Mouse (Mus musculus): ENCODE results near the gene Gm26938. TPM values are rescaled to one million over a fixed set of nuclear protein-coding genes. Genes with fewer than 3 reads are reported as not detected.

Gene Gm26938
- total and polyA plus RNA-seq, 2 experiments from 2014 or later, result 1.3 TPM; not detected in 1

GRCm38 (mm10) chr5:139829384-139829783, 3.2 kb upstream of the Gm26938 start:
- H3K4me2 ChIP-seq (ENCODE audit: low read depth, low read length, poor library complexity, severe bottlenecking), result no peak overlapping the region
- no peak for TF ChIP-seq CTCF (IDR thresholded peaks at IDR 0.05)
- no peak overlapping the region for H3K4me3 ChIP-seq (ENCODE audit: low read depth, low read length)
- 81% methylated on average over 13 of the region's 13 CpGs for WGBS
- H3K36me3 ChIP-seq (ENCODE audit: insufficient read depth, low read length), result no peaks in the 10 kb centered on the region
- no peak for DNase-seq (ENCODE audit: low spot score)
- no peak for ATAC-seq (ENCODE audit: low FRiP score)
- no peak overlapping the region for H3K27ac ChIP-seq (ENCODE audit: low read depth, low read length)
- H3K9ac ChIP-seq (replicated peaks; ENCODE audit: low read length, poor library complexity, severe bottlenecking), result no peak overlapping the region
- peaks cover 10% of the 10 kb centered on the region; the same call in 1 of the 2 replicates for H3K4me1 ChIP-seq (ENCODE audit: insufficient read depth, low read length)
- no peaks in the 10 kb centered on the region for H3K9me3 ChIP-seq (ENCODE audit: low read length)
- H3K27me3 ChIP-seq (ENCODE audit: insufficient read depth, low read length), result no peaks in the 10 kb centered on the region

GRCm38 (mm10) chr5:139827593-139827992, 1.4 kb upstream of the Gm26938 start:
- ATAC-seq (ENCODE audit: low FRiP score), result no peak

GRCm38 (mm10) chr5:139825947-139826346, 260 bp downstream of the Gm26938 start:
- Histone ChIP-seq H3K9me3 (ENCODE audit: low read length) (no peaks in the 10 kb centered on the region), H3K27me3 (ENCODE audit: insufficient read depth, low read length) (no peaks in the 10 kb centered on the region), H3K4me3 (ENCODE audit: low read depth, low read length) (peak overlapping the region; percentile 86), H3K36me3 (ENCODE audit: insufficient read depth, low read length) (peaks cover 25% of the 10 kb centered on the region), H3K4me1 (ENCODE audit: insufficient read depth, low read length) (peaks cover 10% of the 10 kb centered on the region; the same call in 1 of the 2 replicates), H3K9ac (replicated peaks; ENCODE audit: low read length, poor library complexity, severe bottlenecking) (peak overlapping the region; percentile 88), H3K27ac (ENCODE audit: low read depth, low read length) (peak overlapping the region; percentile 76), H3K4me2 (ENCODE audit: low read depth, low read length, poor library complexity, severe bottlenecking) (peak overlapping the region; percentile 95)
- 45% methylated on average over 11 of the region's 11 CpGs for WGBS
- DNase-seq (ENCODE audit: low spot score) (no peak), ATAC-seq (ENCODE audit: low FRiP score) (0 out of 2 replicates have a peak, but pooled peaks have one; percentile 10)
- TF ChIP-seq CTCF (IDR thresholded peaks at IDR 0.05), result no peak

More at GRCm38 (mm10) chr5:139827593-139827992, 1.4 kb upstream of the Gm26938 start:
- H3K9me3 ChIP-seq (ENCODE audit: low read length), result no peaks in the 10 kb centered on the region
- H3K27me3 ChIP-seq (ENCODE audit: insufficient read depth, low read length), result no peaks in the 10 kb centered on the region
- H3K36me3 ChIP-seq (ENCODE audit: insufficient read depth, low read length), result peaks cover 11% of the 10 kb centered on the region; the same call in 1 of the 2 replicates
- DNase-seq (ENCODE audit: low spot score), result no peak
- H3K4me1 ChIP-seq (ENCODE audit: insufficient read depth, low read length), result peaks cover 10% of the 10 kb centered on the region; the same call in 1 of the 2 replicates
- peak; percentile 61 for TF ChIP-seq CTCF (IDR thresholded peaks at IDR 0.05)
- H3K4me3 ChIP-seq (ENCODE audit: low read depth, low read length), result no peak overlapping the region
- H3K4me2 ChIP-seq (ENCODE audit: low read depth, low read length, poor library complexity, severe bottlenecking), result no peak overlapping the region
- WGBS, result 86% methylated on average over 1 of the region's 1 CpGs
- H3K9ac ChIP-seq (replicated peaks; ENCODE audit: low read length, poor library complexity, severe bottlenecking), result no peak overlapping the region
- no peak overlapping the region for H3K27ac ChIP-seq (ENCODE audit: low read depth, low read length)

DNA sequence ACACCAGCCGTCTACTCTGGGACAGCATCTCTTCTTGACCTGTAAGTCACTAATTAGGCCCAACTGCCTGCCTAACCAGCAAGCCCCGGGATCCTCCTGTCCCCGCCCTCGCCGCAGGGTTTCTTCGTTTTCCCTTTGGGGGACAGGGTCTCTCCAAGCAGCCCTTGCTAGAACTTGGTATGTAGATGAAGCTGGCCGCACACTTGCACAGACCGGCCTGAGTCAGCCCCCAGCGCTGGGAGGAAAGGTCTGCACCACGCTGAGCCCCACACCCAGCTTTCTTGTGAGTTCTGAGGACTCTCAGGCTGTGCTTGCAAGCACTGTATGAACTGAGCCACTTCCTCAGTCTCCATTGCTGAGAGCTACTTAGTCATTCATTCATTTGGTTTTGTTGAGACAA, 1.7 kb downstream of the Gm26938 start:
- peaks cover 25% of the 10 kb centered on the region for H3K36me3 ChIP-seq (ENCODE audit: insufficient read depth, low read length)
- no peak for TF ChIP-seq CTCF (IDR thresholded peaks at IDR 0.05)
- no peak overlapping the region for H3K4me3 ChIP-seq (ENCODE audit: low read depth, low read length)
- H3K4me2 ChIP-seq (ENCODE audit: low read depth, low read length, poor library complexity, severe bottlenecking), result no peak overlapping the region
- H3K9me3 ChIP-seq (ENCODE audit: low read length), result no peaks in the 10 kb centered on the region
- 92% methylated on average over 10 of the region's 10 CpGs for WGBS
- H3K9ac ChIP-seq (replicated peaks; ENCODE audit: low read length, poor library complexity, severe bottlenecking), result no peak overlapping the region
- H3K27ac ChIP-seq (ENCODE audit: low read depth, low read length), result no peak overlapping the region
- H3K27me3 ChIP-seq (ENCODE audit: insufficient read depth, low read length), result no peaks in the 10 kb centered on the region
- ATAC-seq (ENCODE audit: low FRiP score), result no peak
- peaks cover 10% of the 10 kb centered on the region; the same call in 1 of the 2 replicates for H3K4me1 ChIP-seq (ENCODE audit: insufficient read depth, low read length)
- DNase-seq (ENCODE audit: low spot score), result no peak

DNA sequence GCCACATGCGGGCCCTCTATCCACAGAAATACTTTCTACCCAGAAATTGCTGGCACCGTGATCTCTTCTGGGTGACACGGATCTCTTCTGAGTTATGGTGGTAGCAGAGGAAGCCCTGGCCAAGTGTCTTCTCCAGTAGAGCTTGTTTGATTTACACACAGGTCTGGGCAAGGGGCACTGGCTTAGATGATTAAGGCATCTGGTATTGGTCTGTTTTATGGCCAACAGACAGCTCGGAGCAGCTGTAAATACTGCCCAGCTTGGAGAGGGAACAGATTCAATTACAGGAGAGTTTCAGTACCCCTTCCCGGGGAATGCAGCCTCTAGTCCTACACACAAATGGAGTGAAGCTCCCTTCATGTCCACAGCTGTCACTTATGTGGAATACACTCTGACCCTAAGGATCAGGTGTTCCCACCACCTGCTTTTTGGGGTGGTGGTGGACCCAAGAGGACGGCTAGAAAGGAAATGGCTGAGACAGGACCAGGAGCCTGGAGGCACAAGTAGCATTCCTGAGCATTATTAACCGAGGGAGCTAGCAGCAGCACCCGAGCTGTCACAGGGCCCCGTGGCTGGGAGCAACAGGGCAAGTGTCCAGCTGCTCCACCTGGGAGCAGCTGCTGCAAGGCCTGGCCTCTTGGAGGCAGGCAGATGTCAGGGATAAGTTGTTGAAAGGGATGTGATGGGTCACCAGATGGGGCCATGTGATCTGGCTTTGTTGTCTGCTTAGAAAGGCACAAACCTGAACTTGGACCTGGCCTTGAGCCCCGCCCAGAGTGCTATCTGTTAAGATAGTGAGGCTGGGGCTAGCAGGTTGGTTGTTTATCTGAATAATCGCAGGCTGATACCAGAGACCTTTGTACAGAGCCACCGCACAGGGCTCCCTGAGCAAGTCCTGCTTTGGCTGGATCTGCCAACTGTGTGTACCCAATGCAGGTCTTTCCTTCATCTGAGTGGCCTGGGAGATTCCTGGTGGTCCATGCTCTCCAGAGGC, 4.4 kb downstream of the Gm26938 start:
- 87% methylated on average over 12 of the region's 12 CpGs for WGBS
- no peak for DNase-seq (ENCODE audit: low spot score)

More for the DNA sequence above, 4.4 kb downstream of the Gm26938 start:
- Histone ChIP-seq H3K4me2 (ENCODE audit: low read depth, low read length, poor library complexity, severe bottlenecking) (no peak overlapping the region), H3K36me3 (ENCODE audit: insufficient read depth, low read length) (peaks cover 25% of the 10 kb centered on the region), H3K27me3 (ENCODE audit: insufficient read depth, low read length) (no peaks in the 10 kb centered on the region), H3K9ac (replicated peaks; ENCODE audit: low read length, poor library complexity, severe bottlenecking) (no peak overlapping the region), H3K4me1 (ENCODE audit: insufficient read depth, low read length) (peaks cover 10% of the 10 kb centered on the region; the same call in 1 of the 2 replicates), H3K27ac (ENCODE audit: low read depth, low read length) (no peak overlapping the region), H3K4me3 (ENCODE audit: low read depth, low read length) (no peak overlapping the region), H3K9me3 (ENCODE audit: low read length) (no peaks in the 10 kb centered on the region)
- no peak for TF ChIP-seq CTCF (IDR thresholded peaks at IDR 0.05)
- no peak for ATAC-seq (ENCODE audit: low FRiP score)

Data from midbrain, postnatal 0 days (tissue).